Mouse (Mus musculus): ENCODE measurements around the gene Lrrc1.
A peak's percentile ranks its signal among the peaks of the same experiment; 100 is the strongest.
"Not testable (repeated sequence)": the region's sequence is repeated elsewhere in the genome, so short reads cannot be mapped to it uniquely, and the experiment has no call there.

The Lrrc1 gene

DNA sequence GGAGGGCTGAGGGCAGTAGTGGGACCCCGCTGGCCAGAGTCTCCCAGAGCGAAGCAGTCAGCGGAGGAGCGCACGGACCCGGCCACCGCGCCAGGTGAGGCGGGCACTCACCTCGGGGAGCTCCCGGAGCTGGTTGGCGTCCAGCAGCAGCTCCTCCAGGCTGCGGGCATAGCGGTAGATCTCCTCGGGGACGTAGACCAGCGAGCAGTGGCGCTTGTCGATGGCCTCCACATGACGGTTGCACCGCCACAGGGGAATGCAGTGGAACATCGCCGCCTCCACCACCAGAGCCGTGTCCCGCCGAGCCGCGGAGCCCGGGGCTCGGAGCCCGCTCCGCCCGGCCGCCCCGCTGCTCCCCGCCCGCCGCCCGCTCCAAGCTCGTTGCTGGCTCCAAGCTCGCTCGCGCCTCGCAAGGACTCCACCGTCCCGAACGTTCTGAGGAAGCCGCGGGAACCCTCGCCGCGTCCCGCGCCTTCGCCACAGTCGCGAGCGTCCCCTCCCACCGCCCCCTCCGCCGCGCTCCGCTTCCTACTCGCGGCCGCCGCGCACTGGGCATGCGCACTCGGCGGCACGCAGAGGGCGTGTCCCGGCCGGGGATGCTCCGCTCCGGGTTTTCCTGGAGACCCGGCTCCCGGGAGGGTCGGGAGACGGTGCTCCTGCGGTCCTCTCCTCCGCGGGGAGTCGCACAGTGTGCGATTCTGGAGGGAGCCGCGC lies at the start of gene Lrrc1:
Lrrc1 (minus strand) TSS at position 517 of the 714 bp plus-strand sequence.
- DNase-seq (ENCODE audit: low read depth) = peak; percentile 38

DNA sequence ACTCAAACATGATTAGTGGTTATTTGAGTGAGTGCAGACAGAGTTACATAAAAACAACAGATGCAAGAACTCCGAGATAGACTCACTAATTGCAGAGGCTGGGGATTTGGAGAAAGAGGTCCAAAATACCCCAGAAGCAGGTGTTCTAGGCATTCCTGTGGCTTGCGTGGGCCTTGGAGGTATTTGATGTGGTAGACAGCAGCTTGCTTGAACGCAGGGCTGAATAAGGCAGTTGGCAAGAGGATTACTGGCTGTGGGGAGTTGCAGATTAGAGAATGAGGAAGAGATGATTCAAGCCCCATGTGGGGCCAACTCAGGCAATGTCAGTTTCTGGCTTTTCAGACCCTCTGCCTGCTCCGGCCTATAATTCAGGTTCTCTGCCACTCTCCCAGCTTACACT lies 47.8 kb upstream of the Lrrc1 start:
- no peak for DNase-seq (ENCODE audit: low read depth)

DNA sequence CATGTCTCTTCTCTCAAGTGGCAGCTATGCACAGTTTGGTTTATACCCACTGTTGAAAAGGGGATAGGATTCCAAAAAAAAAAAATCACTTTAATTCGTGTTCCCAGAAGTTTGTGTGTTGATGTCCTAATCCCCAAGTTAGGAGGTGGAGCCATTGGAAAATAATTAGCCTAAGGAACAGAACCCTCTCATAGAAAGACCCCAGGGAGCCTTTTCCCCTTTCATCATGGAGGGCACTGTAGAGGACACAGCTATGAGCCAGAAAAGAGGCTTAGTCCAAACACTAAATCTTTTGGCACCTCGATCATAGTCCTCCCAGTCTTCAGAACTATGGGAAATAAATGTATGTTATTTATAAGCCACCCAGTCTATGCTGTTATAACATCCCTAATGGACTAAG lies 44.8 kb upstream of the Lrrc1 start:
- no peak for DNase-seq (ENCODE audit: low read depth)

DNA sequence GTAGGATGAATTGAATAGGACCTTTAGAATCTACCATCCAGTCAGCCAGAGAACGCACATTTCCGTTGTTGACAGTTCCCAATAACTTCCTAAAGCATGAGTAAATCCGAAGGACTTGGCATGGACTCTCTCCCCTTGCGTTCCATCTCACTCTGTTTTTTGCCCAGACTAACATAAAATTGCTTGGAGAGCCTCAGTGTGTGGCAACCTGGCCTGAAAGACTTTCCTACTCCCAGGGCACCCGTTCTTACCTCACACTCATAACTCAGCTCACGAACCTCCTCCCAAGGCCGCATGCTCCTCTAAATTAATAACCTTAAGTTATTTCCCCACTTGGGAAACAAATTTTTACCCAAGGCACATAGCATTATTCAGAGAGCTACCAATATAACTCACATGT lies 42.9 kb upstream of the Lrrc1 start:
- peak; percentile 20 for DNase-seq (ENCODE audit: low read depth)

DNA sequence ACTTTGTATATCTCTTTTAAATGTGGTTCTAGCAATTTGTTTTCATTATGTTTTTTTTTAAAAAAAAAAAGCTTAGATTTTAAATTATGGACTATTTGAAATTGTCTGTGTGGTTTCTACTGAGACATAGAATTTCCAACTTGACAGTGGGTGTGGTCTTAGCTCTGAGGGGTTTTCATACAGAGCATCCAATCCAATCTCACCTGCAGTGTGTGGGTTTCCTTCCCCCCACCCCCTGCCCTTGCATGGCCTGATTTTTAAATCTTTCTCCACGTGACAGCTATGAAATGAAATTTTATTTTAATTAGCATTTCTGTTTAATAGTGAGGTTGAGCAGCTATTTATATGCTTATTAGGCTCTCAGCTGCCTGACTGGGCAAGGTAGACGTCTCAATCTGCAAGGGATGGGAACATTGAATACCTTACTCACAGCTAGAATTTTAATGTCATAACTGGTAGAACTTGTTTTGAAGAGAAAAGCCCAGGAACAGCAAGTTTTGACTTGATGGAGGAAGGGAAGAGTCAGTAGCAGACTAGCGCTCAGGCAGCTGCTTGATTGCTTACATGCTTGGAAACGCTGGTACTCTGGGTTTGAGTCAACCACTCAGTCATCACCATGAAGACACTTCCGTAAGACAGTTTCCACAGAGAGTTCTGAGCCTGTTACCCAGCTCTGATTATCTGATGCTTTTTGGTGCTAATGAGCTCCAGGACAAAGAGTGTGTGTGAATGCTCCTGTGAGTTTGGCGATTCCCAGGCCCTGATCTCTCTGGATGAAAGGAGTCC lies 42.3 kb upstream of the Lrrc1 start:
- DNase-seq (ENCODE audit: low read depth) = no peak

DNA sequence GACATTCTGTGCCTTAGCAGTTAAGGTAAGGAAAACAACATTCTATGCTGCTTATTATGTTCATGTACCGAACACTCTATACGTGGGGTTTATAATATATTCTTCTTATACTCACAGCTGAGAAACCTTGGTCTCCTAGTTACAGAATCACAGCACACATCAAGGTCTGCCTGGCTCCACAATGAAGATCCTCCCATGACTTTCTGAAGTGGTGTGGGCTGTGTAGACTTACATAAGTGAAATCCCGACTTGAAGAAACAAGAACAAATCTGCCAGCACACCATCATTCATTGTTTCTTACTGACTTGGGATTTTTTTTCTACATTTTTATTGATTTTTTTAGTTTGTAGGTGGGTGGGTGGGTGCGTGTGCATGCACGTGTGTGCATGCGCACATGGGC lies 40.1 kb upstream of the Lrrc1 start:
- no peak for DNase-seq (ENCODE audit: low read depth)

DNA sequence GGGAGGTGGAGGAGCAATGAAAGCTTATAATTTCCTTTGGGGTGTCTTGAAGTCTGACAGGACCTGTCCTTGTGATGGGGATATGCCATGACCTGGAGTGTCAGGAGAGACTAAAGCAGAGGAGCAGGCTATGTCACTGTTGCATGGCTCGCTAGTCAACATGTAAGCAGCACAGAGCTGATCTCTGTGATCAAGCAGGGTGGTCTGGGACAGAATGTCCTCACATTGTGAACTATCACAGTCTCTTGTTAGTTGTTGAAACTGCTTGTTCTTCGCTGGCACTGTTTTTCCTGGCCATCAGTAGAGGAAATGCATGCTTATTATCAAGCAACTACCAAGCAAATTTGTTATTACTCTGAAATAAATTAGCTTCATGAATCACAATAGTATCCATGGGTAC lies 38.6 kb upstream of the Lrrc1 start:
- no peak for DNase-seq (ENCODE audit: low read depth)

DNA sequence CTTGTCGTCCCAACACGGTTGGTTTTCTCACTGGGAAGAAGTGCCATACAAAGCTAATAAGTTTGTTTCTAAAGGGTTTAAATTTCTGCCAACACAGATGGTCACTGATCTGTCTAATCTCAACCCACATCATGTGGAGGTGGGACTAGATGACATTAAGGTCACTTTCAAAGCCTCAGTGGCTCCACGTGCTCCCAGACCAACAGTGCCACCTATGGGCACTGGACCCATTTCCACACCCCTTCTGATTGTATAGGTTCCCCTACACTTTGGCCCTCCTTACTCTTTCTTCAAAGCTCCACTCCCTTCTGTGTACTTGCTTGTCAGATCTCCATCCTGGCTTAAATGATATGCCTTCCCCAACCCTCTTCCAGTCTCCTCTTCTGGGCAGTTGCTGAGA lies 35.2 kb upstream of the Lrrc1 start:
- DNase-seq (ENCODE audit: low read depth) = no peak

DNA sequence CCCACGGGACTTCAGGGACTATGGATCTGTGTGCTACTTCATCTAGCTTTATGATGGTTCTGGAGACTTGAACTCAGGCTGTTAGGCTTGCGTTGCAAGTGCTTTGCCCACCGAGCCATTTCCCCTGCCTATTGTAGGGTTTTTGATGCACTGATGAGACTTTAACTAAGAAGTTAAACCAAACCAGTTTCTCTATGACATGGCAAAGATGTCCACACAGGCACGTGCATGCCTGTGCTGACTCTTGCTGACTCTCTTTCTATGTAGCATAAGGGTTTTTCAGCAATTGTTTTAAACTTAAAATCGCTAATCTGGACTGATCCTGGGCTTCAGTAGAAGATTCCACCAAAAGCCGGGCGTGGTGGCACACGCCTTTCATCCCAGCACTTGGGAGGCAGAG lies 33.3 kb upstream of the Lrrc1 start:
- no peak for DNase-seq (ENCODE audit: low read depth)

DNA sequence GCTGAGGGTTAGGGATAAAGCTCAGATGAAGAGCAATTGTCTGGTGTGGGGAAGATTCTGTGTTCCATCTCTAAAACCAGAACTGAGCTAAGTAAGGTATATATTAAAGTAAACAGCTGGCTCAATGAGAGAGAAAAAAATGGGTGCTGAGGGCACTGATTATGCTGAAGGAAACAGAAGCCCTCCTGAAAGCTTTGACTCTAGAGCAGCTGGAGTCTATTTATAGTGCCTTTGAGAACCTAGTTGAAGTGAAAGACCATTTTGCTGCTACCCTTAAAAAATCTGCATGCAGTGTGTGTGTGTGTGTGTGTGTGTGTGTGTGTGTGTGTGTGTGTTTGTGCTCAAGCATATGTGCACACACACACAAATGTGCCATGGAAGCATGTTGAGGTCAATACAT lies 32.7 kb upstream of the Lrrc1 start:
- no peak for DNase-seq (ENCODE audit: low read depth)

DNA sequence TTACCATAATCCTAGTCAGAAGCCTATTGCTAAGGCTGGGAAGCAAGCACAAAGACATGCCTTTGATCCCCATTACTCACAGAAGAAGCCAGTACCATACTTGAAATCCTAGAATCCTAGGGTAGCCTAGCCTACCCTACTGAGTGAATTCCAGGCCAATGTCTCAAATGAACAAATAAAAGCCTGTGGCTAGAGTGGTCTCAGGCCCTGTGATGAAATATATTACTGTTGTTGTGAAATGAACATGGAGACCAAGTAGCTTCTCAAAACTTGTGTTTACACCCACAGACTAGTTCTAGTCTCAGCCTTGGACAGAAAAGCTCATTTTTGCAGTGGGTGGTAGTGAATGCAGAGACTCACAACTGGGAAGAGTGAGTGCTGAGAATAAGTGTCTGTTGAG lies 31.6 kb upstream of the Lrrc1 start:
- DNase-seq (ENCODE audit: low read depth) = no peak

DNA sequence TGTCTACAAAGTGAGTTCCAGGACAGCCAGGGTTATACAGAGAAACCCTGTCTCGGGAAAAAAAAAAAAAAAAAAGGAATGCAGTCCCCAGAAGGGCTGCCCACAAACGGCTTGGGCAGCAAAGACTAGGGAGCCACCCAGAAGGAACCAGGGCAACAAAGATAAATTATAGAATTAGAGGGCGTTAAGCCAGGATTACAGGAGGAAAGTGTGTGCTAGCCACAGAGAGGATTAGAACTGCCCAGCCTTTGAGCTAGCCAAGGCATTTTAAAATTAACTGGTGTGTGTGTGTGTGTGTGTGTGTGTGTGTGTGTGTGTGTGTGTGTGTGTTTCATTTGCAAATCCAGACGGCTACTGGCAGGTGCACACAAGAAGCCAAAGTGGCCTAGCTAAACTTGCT lies 30.3 kb upstream of the Lrrc1 start:
- DNase-seq (ENCODE audit: low read depth) = not testable (repeated sequence)

DNA sequence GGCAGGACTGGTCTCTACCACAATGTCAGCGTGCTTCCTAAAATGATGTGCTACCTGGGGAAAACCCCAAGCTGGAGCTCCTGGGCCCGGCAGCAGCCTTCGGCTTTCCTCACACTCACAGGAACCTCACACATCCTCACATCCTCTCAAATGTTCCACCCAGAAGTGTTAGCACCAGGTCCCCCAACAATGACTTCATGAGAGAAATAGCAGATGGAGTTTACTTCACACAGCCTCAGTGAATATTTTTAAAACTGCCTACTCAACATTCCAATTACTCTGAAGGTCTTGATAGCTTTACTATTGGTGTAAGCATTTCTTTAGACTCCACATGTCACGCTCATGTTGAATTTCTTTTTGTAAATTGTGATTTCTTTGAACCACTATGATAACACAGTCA lies 27.2 kb upstream of the Lrrc1 start:
- no peak for DNase-seq (ENCODE audit: low read depth)

DNA sequence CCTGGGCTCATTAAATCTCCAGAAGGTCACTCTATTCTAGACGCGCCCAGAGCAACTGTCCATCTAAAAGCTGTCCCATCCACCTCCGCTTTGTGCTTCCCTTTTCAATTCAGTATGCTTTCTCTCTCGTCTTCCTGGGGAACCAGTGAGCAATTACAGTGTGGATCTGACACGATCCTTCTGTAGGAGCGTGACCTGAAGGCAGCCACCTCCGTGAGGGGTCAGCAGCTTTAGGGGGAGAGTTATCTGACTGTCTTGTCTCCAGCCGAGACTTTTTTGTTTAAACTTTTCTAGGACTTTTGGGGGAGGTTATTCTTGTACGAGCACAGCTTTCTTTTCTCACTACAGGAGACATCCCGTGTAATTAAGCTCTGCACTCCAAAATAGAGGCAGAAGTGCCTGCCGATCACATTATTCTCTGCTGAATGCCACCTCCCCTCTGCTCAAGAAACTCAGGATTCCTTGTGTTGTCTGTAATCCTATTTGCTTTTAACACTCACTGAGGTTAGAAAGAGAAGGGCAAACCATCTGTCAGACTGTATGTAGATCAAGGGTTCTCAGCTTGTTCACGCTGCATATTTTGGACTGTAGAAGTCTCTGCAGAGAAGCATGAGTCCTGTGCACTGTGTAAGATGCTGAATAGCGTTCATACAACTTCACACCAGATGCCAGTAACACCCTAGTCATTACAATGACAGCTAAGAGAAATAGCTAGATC lies 24.3 kb upstream of the Lrrc1 start:
- DNase-seq (ENCODE audit: low read depth) = no peak

DNA sequence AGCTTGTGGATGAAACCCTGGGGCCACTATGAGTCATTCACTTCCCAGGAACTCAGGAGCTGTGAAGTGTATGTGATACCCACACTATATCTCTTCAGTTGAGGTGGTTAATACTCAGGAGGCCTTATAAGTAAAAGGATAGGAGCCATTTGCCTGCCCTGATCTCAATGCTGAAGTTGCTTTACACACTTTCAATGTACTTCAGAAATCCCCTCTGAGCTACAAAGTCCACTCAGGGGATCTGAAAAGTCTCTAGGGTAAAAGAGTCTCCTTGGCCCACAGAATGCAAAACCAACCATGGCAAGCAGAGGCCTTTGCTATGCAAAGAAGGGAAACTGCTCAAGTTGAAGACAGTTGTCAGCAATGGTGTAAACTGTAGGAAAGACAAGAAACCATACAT lies 17.2 kb upstream of the Lrrc1 start:
- DNase-seq (ENCODE audit: low read depth) = no peak

DNA sequence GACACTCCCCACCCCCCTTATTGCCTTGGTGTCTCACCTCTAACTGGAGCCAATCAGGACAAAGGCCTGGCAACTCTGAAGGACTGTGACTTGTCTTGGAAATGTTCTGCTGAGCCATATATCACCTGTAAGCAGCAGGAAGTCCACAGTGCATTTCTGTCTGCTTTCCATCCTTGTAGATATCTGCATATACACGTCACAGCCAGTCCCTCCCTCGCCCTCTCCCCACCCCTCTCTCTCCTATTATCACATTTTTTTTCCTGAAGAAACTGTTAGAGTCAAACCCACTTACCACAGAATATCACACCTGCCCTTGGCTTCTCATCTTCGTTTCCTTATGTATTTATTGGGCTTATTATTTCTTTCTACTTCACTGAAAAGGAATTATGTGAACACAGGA lies 13.3 kb upstream of the Lrrc1 start:
- no peak for DNase-seq (ENCODE audit: low read depth)

DNA sequence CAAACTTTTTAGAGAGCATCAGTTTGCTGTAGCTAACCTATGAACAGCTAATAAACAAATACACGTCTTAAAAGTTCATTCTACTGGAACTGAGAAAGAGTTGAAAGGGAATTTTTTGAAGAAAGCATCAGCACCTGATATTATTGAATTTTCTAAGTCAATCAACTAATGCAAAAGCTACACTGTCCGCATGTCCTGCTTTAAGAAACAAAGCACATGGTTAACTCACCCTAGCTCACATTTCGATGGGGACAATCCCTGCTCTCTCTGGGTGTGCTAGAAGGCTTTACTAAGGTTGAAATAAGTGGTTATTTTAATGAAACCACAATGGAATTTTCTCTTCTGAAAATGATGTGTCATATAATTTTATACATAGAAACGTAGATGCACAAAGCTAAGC lies 12.5 kb upstream of the Lrrc1 start:
- DNase-seq (ENCODE audit: low read depth) = no peak

DNA sequence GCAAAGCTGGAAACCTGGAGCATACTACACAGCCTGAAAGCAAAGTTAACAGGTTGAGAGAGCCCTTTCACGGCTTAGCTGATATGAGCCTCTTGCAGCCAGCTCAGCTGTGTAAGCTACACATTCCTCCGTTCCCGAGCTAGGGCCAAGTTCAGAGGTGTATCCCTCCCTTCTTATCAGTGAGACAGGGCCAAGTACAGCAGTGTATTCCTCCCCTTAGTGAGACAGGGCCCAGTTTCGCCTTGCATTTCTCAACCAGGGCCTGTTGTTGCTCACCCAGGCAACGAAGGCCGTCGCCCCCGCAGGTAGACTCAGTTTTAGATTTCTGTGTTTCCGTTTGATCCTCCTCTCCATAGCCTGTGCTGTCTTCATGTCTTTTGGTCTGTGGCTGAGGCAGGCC lies 11.8 kb upstream of the Lrrc1 start:
- DNase-seq (ENCODE audit: low read depth) = no peak

DNA sequence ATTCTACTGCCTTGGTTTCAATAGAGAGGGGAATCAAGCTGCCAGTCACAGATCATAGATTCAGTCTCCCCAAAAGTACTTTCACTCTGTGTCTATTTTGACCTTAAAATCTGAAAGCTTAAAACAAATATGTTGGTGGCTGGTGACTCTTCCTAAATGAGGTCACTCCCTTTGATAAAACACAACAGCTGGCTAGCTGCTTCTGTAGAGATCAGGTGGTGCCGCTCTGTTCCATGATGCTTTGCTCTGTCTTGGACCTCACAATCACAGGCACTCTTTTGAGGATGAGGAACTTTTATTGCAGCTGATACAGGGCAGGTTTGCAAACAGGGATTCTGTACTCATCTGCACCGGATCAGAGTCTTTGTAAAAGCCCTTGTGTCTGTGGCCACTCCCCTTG lies 8.8 kb upstream of the Lrrc1 start:
- no peak for DNase-seq (ENCODE audit: low read depth)

DNA sequence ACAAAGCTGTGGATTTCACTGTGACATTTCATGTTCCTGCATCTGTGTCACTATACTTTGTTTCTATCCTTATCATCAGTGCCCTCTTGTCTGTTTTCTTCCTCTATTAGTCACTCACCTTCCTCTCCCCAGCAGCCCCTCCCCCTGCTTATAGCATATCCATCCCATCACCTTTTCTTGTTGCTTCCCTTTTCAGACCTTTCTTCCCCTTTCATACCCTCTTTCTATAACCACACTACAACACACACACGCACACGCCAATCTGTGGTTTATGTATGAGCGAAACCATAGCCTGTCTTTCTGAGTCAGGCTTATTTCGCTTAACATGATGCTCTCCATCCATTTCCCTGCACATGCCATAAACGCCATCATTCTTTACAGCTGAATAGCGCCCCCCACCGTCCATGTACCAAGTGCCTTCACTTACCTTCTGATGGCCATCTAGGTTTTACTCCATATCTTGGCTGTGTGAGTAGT lies 6.4 kb upstream of the Lrrc1 start:
- DNase-seq (ENCODE audit: low read depth) = no peak

DNA sequence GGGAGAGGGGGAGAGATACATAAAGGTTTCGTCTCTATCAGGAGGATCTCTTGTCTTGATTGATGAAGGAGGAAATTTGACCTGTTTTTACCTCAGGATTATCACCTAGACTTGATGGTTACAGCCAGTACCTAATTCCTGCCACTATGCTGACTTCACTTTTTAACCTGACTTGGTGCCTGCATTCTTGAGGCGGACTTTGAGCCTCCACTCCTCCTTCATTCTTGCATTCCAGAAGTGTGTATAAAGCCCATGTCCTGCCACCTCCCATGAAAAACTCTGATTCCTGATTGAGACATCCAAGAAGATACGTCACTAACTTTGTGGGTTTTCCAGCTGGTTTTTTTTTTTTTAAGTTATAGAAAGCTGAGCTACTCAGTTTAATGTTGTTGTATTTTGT lies 1.3 kb upstream of the Lrrc1 start:
- no peak for DNase-seq (ENCODE audit: low read depth)

DNA sequence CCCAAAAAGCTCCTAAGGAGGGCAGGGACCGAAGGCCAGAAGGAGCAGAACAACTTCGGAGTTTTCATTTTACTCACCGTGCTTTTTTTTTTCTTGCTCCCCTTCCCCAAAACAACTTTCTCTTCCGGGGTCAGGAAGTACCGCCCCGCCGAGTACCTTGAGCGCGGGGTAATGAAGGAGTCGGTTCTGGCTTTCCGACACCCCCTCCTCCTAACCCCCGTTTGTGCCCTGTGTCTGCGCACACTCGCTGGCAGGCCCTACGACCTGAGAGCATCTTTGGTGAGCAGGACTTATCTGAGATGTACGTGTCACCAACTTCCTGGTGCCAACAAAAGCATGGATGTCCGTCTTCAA lies 375 bp upstream of the Lrrc1 start:
- DNase-seq (ENCODE audit: low read depth) = no peak

Measured in fibroblast of lung, adult 2 months (primary cell).